Mouse (Mus musculus): Measurements from ENCODE around the gene Cbfa2t3. TPM values are rescaled to one million over a fixed set of nuclear protein-coding genes. Genes with fewer than 3 reads are reported as not detected.

Gene Cbfa2t3
- polyA plus RNA-seq, 1 experiment from 2014 or later = 12.2 TPM

- H3K9ac ChIP-seq = no peak overlapping the region
- ATAC-seq (ENCODE audit: low FRiP score) = no peak
- H3K4me2 ChIP-seq = no peak overlapping the region
- no peaks in the 10 kb centered on the region for H3K9me3 ChIP-seq
- no peak overlapping the region for H3K4me3 ChIP-seq (replicated peaks)
- H3K4me1 ChIP-seq = peaks cover 4% of the 10 kb centered on the region; the same call in 1 of the 2 replicates
- H3K36me3 ChIP-seq (replicated peaks) = peaks cover 7% of the 10 kb centered on the region; the same call in 1 of the 2 replicates
- H3K27ac ChIP-seq = no peak overlapping the region
- 88% methylated on average over 17 of the region's 17 CpGs for WGBS
- peaks cover 12% of the 10 kb centered on the region for H3K27me3 ChIP-seq
Measured at GRCm38 (mm10) chr8:122623844-122624642, 74.9 kb downstream of the Cbfa2t3 start.

DNA sequence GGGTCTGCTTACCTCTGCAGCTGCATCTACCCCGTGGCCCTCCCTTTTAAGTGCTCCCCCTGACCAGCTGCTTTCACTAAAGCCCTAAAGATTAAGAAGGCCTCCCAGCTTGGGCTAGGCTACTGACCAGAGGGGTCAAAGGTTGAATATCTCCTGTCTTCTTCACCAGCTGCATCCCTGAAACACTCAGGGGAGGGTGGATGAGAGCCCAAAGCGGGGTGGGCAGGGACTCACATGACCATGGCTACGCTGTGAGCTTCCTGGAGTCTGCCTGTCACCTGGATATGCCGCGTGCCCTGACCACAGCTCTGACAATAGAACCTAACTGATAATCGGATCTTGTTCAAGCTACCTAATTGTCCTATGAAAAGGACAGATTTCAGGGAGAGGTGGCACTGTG lies 76.2 kb downstream of the Cbfa2t3 start, which contains the start of gene Pabpn1l:
TSS of gene Pabpn1l (minus strand) at position 13 of the 400 bp plus-strand sequence.
- Histone ChIP-seq H3K4me2 (no peak within 1 kb of the TSS), H3K27ac (no peak within 1 kb of the TSS), H3K9me3 (no peaks in the 10 kb centered on the region), H3K9ac (no peak within 1 kb of the TSS), H3K4me1 (peaks cover 10% of the 10 kb centered on the region), H3K27me3 (peaks cover 6% of the 10 kb centered on the region), H3K4me3 (replicated peaks) (no peak within 1 kb of the TSS), H3K36me3 (replicated peaks) (no peaks in the 10 kb centered on the region)
- WGBS = 66% methylated on average over 6 of the region's 6 CpGs
- no peak for ATAC-seq (ENCODE audit: low FRiP score)

GRCm38 (mm10) chr8:122620446-122620845 lies 78.5 kb downstream of the Cbfa2t3 start:
- ATAC-seq (ENCODE audit: low FRiP score) = no peak
- Histone ChIP-seq H3K27me3 (no peaks in the 10 kb centered on the region; the same call in 1 of the 2 replicates), H3K4me3 (replicated peaks) (no peak overlapping the region), H3K27ac (no peak overlapping the region), H3K4me1 (peaks cover 10% of the 10 kb centered on the region), H3K9me3 (no peaks in the 10 kb centered on the region), H3K4me2 (no peak overlapping the region), H3K9ac (no peak overlapping the region), H3K36me3 (replicated peaks) (no peaks in the 10 kb centered on the region; the same call in 1 of the 2 replicates)
- 35% methylated on average over 5 of the region's 5 CpGs for WGBS

GRCm38 (mm10) chr8:122618660-122619378 lies 80.1 kb downstream of the Cbfa2t3 start:
- Histone ChIP-seq H3K36me3 (replicated peaks) (no peaks in the 10 kb centered on the region; the same call in 1 of the 2 replicates), H3K9ac (no peak overlapping the region), H3K4me1 (peaks cover 10% of the 10 kb centered on the region), H3K27ac (no peak overlapping the region), H3K9me3 (no peaks in the 10 kb centered on the region), H3K4me2 (no peak overlapping the region), H3K27me3 (no peaks in the 10 kb centered on the region; the same call in 1 of the 2 replicates), H3K4me3 (replicated peaks) (no peak overlapping the region)
- WGBS = 82% methylated on average over 6 of the region's 6 CpGs
- no peak for ATAC-seq (ENCODE audit: low FRiP score)

DNA sequence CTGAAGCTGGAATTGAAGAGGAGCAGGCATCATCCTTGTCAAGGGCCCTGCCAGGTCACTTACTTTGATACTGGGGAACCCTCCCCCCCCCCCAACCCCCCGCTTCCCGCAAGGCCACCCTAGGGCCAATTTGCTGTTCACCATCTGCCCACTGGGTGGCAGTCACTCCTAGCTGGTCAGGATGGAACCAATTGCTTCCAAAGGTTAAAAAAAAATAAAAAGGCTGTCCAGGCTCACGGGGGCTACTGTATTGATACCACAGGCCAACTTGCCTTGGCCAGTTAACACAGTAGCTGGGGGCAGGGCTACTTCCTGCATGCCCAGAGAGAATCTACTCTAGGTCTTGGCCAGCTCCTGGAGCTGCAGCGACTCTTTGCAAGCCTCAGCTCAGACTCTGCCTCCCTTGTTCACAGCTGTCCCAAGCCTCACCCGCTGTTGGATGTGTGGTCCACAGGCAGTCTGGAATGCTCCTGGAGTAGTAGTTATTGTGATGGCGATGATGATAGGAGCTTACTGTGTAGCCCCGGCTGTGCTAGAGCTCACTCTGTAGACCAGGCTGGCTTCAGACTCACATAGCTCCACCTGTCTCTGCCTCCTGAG lies 80.9 kb downstream of the Cbfa2t3 start:
- Histone ChIP-seq H3K27me3 (no peaks in the 10 kb centered on the region; the same call in 1 of the 2 replicates), H3K9ac (no peak overlapping the region), H3K4me2 (no peak overlapping the region), H3K4me1 (peaks cover 10% of the 10 kb centered on the region), H3K36me3 (replicated peaks) (peaks cover 3% of the 10 kb centered on the region; the same call in 1 of the 2 replicates), H3K27ac (no peak overlapping the region), H3K9me3 (no peaks in the 10 kb centered on the region), H3K4me3 (replicated peaks) (no peak overlapping the region)
- 33% methylated on average over 5 of the region's 7 CpGs for WGBS
- 0 out of 2 replicates have a peak, but pooled peaks have one; percentile 28 for ATAC-seq (ENCODE audit: low FRiP score)

- H3K9me3 ChIP-seq = no peaks in the 10 kb centered on the region
- peaks cover 3% of the 10 kb centered on the region; the same call in 1 of the 2 replicates for H3K36me3 ChIP-seq (replicated peaks)
- no peak overlapping the region for H3K27ac ChIP-seq
- H3K27me3 ChIP-seq = no peaks in the 10 kb centered on the region; the same call in 1 of the 2 replicates
- no peak overlapping the region for H3K4me3 ChIP-seq (replicated peaks)
- H3K4me2 ChIP-seq = no peak overlapping the region
- no peak for ATAC-seq (ENCODE audit: low FRiP score)
- H3K9ac ChIP-seq = no peak overlapping the region
- peaks cover 23% of the 10 kb centered on the region for H3K4me1 ChIP-seq
- 72% methylated on average over 9 of the region's 9 CpGs for WGBS
Measured at GRCm38 (mm10) chr8:122616181-122616905, 82.6 kb downstream of the Cbfa2t3 start.

GRCm38 (mm10) chr8:122611295-122612133 lies 87.4 kb downstream of the Cbfa2t3 start, which contains the start of the genes Galns and Trappc2l:
Gene Galns (minus strand): TSS chr8:122611463.
Gene Trappc2l (plus strand): TSS chr8:122611640.
- Histone ChIP-seq H3K4me3 (replicated peaks) (peak within 1 kb of the TSS; percentile 71), H3K4me1 (peaks cover 21% of the 10 kb centered on the region), H3K27ac (peak within 1 kb of the TSS; percentile 71), H3K9me3 (no peaks in the 10 kb centered on the region), H3K9ac (peak within 1 kb of the TSS; percentile 73), H3K36me3 (replicated peaks) (peaks cover 3% of the 10 kb centered on the region; the same call in 1 of the 2 replicates), H3K27me3 (no peaks in the 10 kb centered on the region), H3K4me2 (peak within 1 kb of the TSS; percentile 91)
- WGBS = under 1% methylated on average over 57 of the region's 57 CpGs
- ATAC-seq (ENCODE audit: low FRiP score) = peak; percentile 99

- H3K9ac ChIP-seq = peak overlapping the region; percentile 73
- H3K9me3 ChIP-seq = no peaks in the 10 kb centered on the region
- peak overlapping the region; percentile 91 for H3K4me2 ChIP-seq
- H3K36me3 ChIP-seq (replicated peaks) = peaks cover 3% of the 10 kb centered on the region; the same call in 1 of the 2 replicates
- ATAC-seq (ENCODE audit: low FRiP score) = peak; percentile 18
- WGBS = 4% methylated on average over 20 of the region's 20 CpGs
- H3K4me1 ChIP-seq = peaks cover 21% of the 10 kb centered on the region
- peak overlapping the region; percentile 71 for H3K4me3 ChIP-seq (replicated peaks)
- no peaks in the 10 kb centered on the region for H3K27me3 ChIP-seq
- peak overlapping the region; percentile 53 for H3K27ac ChIP-seq
Measured at GRCm38 (mm10) chr8:122610612-122611277, 88.2 kb downstream of the Cbfa2t3 start.

- H3K4me2 ChIP-seq = peak overlapping the region; percentile 91; the same call in 1 of the 2 replicates
- H3K4me1 ChIP-seq = peaks cover 21% of the 10 kb centered on the region
- no peak overlapping the region for H3K4me3 ChIP-seq (replicated peaks)
- WGBS = 64% methylated on average over 4 of the region's 4 CpGs
- 0 out of 2 replicates have a peak overlapping the region, but pooled peaks have one; percentile 73 for H3K9ac ChIP-seq
- H3K27me3 ChIP-seq = no peaks in the 10 kb centered on the region
- no peak overlapping the region for H3K27ac ChIP-seq
- H3K9me3 ChIP-seq = no peaks in the 10 kb centered on the region
- peak; percentile 1; the same call in 1 of the 2 replicates for ATAC-seq (ENCODE audit: low FRiP score)
- peaks cover 3% of the 10 kb centered on the region; the same call in 1 of the 2 replicates for H3K36me3 ChIP-seq (replicated peaks)
Measured at GRCm38 (mm10) chr8:122610209-122610608, 88.7 kb downstream of the Cbfa2t3 start.

DNA sequence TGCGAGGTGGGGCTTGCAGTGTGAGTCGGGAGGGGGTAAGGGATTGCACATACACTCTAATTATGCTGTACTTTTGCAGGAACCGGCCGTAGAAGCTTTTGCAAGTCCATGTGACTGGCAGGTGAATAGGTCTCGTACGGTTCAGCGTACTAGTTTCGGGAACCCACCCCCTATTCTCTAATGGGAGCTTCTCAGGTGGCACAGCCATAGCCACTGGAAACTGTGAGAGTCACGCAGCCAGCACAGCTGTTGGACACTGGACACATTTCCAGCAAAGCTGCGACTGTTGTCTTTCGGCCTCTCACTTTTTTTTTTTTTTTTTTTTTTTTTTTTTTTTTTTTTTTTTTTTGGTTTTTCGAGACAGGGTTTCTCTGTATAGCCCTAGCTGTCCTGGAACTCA lies 92.1 kb downstream of the Cbfa2t3 start:
- 86% methylated on average over 11 of the region's 12 CpGs for WGBS
- H3K27me3 ChIP-seq = no peaks in the 10 kb centered on the region
- H3K4me1 ChIP-seq = peaks cover 9% of the 10 kb centered on the region
- no peak overlapping the region for H3K9ac ChIP-seq
- H3K4me2 ChIP-seq = no peak overlapping the region
- H3K4me3 ChIP-seq (replicated peaks) = no peak overlapping the region
- H3K27ac ChIP-seq = no peak overlapping the region
- no peaks in the 10 kb centered on the region for H3K9me3 ChIP-seq
- H3K36me3 ChIP-seq (replicated peaks) = no peaks in the 10 kb centered on the region
- no peak for ATAC-seq (ENCODE audit: low FRiP score)
